Mouse (Mus musculus): ENCODE data around the gene Ube2v1.
"Not testable (repeated sequence)": the region's sequence is repeated elsewhere in the genome, so short reads cannot be mapped to it uniquely, and the experiment has no call there.

The Ube2v1 gene

GRCm38 (mm10) chr2:167622352-167622751, 9.5 kb downstream of the Ube2v1 start:
- no peak for DNase-seq (ENCODE audit: low spot score)

- DNase-seq (ENCODE audit: low spot score) = no peak
These were observed 10.4 kb downstream of the Ube2v1 start for GRCm38 (mm10) chr2:167621255-167622087.

GRCm38 (mm10) chr2:167617472-167617871, 14.4 kb downstream of the Ube2v1 start:
- no peak for DNase-seq (ENCODE audit: low spot score)

GRCm38 (mm10) chr2:167617034-167617433, 14.9 kb downstream of the Ube2v1 start:
- DNase-seq (ENCODE audit: low spot score) = no peak

- DNase-seq (ENCODE audit: low spot score) = not testable (repeated sequence)
These were observed 18.6 kb downstream of the Ube2v1 start for GRCm38 (mm10) chr2:167613335-167613734.

- no peak for DNase-seq (ENCODE audit: low spot score)
These were observed 19.8 kb downstream of the Ube2v1 start for GRCm38 (mm10) chr2:167612122-167612521.

GRCm38 (mm10) chr2:167611287-167611686, 20.6 kb downstream of the Ube2v1 start:
- DNase-seq (ENCODE audit: low spot score) = no peak

GRCm38 (mm10) chr2:167606745-167607123, 25.2 kb downstream of the Ube2v1 start:
- DNase-seq (ENCODE audit: low spot score) = no peak

- no peak for DNase-seq (ENCODE audit: low spot score)
These were observed 25.8 kb downstream of the Ube2v1 start for GRCm38 (mm10) chr2:167605817-167606744.

- DNase-seq (ENCODE audit: low spot score) = peak; percentile 76
These were observed 26.6 kb downstream of the Ube2v1 start for GRCm38 (mm10) chr2:167605178-167605794.

- DNase-seq (ENCODE audit: low spot score) = no peak
These were observed 28.9 kb downstream of the Ube2v1 start for GRCm38 (mm10) chr2:167602978-167603377.

GRCm38 (mm10) chr2:167602364-167602763, 29.5 kb downstream of the Ube2v1 start:
- no peak for DNase-seq (ENCODE audit: low spot score)

GRCm38 (mm10) chr2:167600481-167600995, 31.4 kb downstream of the Ube2v1 start:
- DNase-seq (ENCODE audit: low spot score) = no peak

GRCm38 (mm10) chr2:167599917-167600316, 32.0 kb downstream of the Ube2v1 start:
- no peak for DNase-seq (ENCODE audit: low spot score)

- no peak for DNase-seq (ENCODE audit: low spot score)
These were observed 32.7 kb downstream of the Ube2v1 start for GRCm38 (mm10) chr2:167599195-167599594.

- DNase-seq (ENCODE audit: low spot score) = peak; percentile 53
These were observed 34.3 kb downstream of the Ube2v1 start for GRCm38 (mm10) chr2:167597492-167598186.

- no peak for DNase-seq (ENCODE audit: low spot score)
These were observed 35.0 kb downstream of the Ube2v1 start for GRCm38 (mm10) chr2:167596726-167597491.

GRCm38 (mm10) chr2:167596262-167596661, 35.6 kb downstream of the Ube2v1 start:
- no peak for DNase-seq (ENCODE audit: low spot score)

GRCm38 (mm10) chr2:167595761-167596171, 36.1 kb downstream of the Ube2v1 start:
- peak; percentile 60 for DNase-seq (ENCODE audit: low spot score)

GRCm38 (mm10) chr2:167594444-167594934, 37.4 kb downstream of the Ube2v1 start:
- no peak for DNase-seq (ENCODE audit: low spot score)

Measured in yolk sac, embryonic 10.5 days (tissue).